8 mouse cellular contexts compared by ENCODE assay signal in the genomic region with DNA sequence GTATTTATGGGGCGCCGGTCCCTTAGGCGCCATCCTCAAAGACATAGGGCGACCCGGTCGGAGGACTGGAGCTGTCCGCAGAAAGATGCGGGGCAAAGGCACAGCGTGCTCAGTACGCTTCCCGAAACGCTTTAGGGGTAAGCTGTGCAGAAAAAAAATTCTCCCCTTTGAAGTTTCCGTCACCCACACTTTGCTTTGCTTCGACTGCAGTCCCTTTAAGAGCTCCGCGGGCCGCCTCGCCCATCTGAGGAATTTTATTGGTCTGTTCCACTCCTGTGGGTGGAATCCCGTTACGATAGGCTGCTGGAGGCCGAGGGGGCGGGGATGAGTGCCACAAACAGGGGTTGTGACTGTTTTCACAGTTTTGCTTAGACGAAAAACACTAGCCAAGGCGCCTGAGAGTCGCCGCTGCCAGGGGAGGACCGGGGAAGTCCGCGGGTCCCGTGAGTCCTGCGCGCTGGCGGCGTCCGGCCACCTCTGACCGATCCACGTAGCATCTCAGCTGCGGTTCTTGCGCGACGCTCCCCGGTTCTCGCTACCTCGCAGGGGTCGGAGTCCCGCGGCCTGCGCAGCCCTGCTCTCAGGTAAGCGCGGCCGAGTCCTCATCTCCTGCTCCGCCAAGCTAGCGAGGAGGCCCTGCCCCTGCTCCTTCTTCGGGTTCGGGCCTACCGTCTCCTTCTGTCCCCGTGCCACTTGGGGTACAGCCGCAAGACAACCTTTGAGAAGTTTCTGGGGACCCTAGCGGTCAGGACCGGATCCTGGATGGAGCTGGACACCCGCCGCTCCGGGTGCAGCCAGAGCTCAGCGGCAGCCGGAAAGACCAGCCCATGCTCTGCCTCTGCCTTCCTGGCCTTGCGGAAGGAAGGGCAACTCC. TPM values are rescaled to one million over a fixed set of nuclear protein-coding genes. Genes with fewer than 3 reads are reported as not detected.
DNase-seq lines count a peak whose midpoint lies in the region; ATAC-seq and TF ChIP-seq lines count a peak whose summit lies in the region.

A gene (plus strand): TSS at position 305 of the 874 bp plus-strand sequence.

- no peak for TF ChIP-seq CTCF in G1E (IDR thresholded peaks at IDR 0.05; ENCODE audit: low read depth, low read length)
- TF ChIP-seq CTCF in forebrain, postnatal 0 days (IDR thresholded peaks at IDR 0.05; ENCODE audit: low read depth) = no peak

- peak; percentile 74 for ATAC-seq in G1E (ENCODE audit: extremely low read depth, insufficient number of reproducible peaks, low FRiP score, poor library complexity, severe bottlenecking)
- peak; percentile 94 for ATAC-seq in forebrain, postnatal 0 days
- ATAC-seq in lung, embryonic 15.5 days (ENCODE audit: borderline replicate concordance, extremely low read depth, low FRiP score, low TSS enrichment) = peak; percentile 85

- H3K36me3 ChIP-seq in G1E (replicated peaks) = peaks cover 47% of the 10 kb centered on the region
- H3K36me3 ChIP-seq in forebrain, postnatal 0 days (ENCODE audit: insufficient read depth) = no peaks in the 10 kb centered on the region
- H3K36me3 ChIP-seq in lung, embryonic 15.5 days = no peaks in the 10 kb centered on the region

- H3K4me2 ChIP-seq in forebrain, postnatal 0 days (ENCODE audit: low read depth) = peak within 1 kb of the TSS; percentile 99
- peak within 1 kb of the TSS; percentile 96 for H3K4me2 ChIP-seq in lung, embryonic 15.5 days

- no peaks in the 10 kb centered on the region for H3K9me3 ChIP-seq in G1E (replicated peaks)
- H3K9me3 ChIP-seq in forebrain, postnatal 0 days (ENCODE audit: low read length) = no peaks in the 10 kb centered on the region
- H3K9me3 ChIP-seq in lung, embryonic 15.5 days = no peaks in the 10 kb centered on the region

- no peaks in the 10 kb centered on the region for H3K27me3 ChIP-seq in G1E (ENCODE audit: insufficient read depth, low read length)
- H3K27me3 ChIP-seq in forebrain, postnatal 0 days (ENCODE audit: insufficient read depth, low read length) = no peaks in the 10 kb centered on the region
- no peaks in the 10 kb centered on the region for H3K27me3 ChIP-seq in lung, embryonic 15.5 days

- peak within 1 kb of the TSS; percentile 85 for H3K27ac ChIP-seq in forebrain, postnatal 0 days (ENCODE audit: low read depth, low read length)
- peak within 1 kb of the TSS; percentile 96 for H3K27ac ChIP-seq in lung, embryonic 15.5 days

- peak; percentile 99 for DNase-seq in G1E (ENCODE audit: low spot score)
- DNase-seq in cerebellum, adult 18-20 months = peak; percentile 93 to 97
- peak; percentile 95 for DNase-seq in forebrain, postnatal 0 days
- peak; percentile 95 for DNase-seq in heart, postnatal 4 days
- DNase-seq in layer of hippocampus, adult 8-10 months (ENCODE audit: low spot score in 2 of 2) = peak; percentile 94
- peak; percentile 92 for DNase-seq in ovary, adult 18-20 months (ENCODE audit: low spot score)
- DNase-seq in thymus, postnatal 0 days (ENCODE audit: low spot score) = peak; percentile 97

- peaks cover 76% of the 10 kb centered on the region for H3K4me1 ChIP-seq in G1E (ENCODE audit: insufficient read depth, low read depth, low read length)
- peaks cover 12% of the 10 kb centered on the region; the same call in 1 of the 2 replicates for H3K4me1 ChIP-seq in forebrain, postnatal 0 days (ENCODE audit: insufficient read depth)
- peaks cover 54% of the 10 kb centered on the region for H3K4me1 ChIP-seq in lung, embryonic 15.5 days

- WGBS in forebrain, postnatal 0 days = under 1% methylated on average over 66 of the region's 66 CpGs
- under 1% methylated on average over 66 of the region's 66 CpGs for WGBS in lung, embryonic 15.5 days

- H3K4me3 ChIP-seq in G1E (ENCODE audit: low read depth, low read length) = peak within 1 kb of the TSS; percentile 97
- peak within 1 kb of the TSS; percentile 93 for H3K4me3 ChIP-seq in forebrain, postnatal 0 days (ENCODE audit: low read depth, low read length)
- H3K4me3 ChIP-seq in lung, embryonic 15.5 days = peak within 1 kb of the TSS; percentile 77

- H3K9ac ChIP-seq in forebrain, postnatal 0 days = peak within 1 kb of the TSS; percentile 77
- H3K9ac ChIP-seq in lung, embryonic 15.5 days = peak within 1 kb of the TSS; percentile 76

RNA-seq across cellular contexts. Expression of the gene that starts here (rescaled TPM):
- total RNA-seq in G1E (2014; fragmentation: Nextera tagmentation) (28.8 and 30.5 TPM in 2 replicates), G1E (2017) (25.9 and 33.6 TPM in 2 replicates)
- polyA plus RNA-seq in G1E (2012) = 70.6 and 76.8 TPM in 2 replicates
- total RNA-seq in forebrain, postnatal 0 days (2014; rRNA removed) = 45.0 and 69.2 TPM in 2 replicates
- 35.0 and 41.4 TPM in 2 replicates for polyA plus RNA-seq in forebrain, postnatal 0 days (2015; fragmentation: Nextera tagmentation; extraction: Ambion mirVana)
- 10 to 100 TPM; 29.7 to 30.8 TPM for total RNA-seq in heart, postnatal 4 days (2021)
- 10 to 100 TPM; 43.9 to 50.8 (median 49.6) TPM for total RNA-seq in layer of hippocampus, adult 8-10 months (2022)
- 68.5 and 75.8 TPM in 2 replicates for polyA plus RNA-seq in lung, embryonic 15.5 days (2015; fragmentation: Nextera tagmentation; extraction: Ambion mirVana)
- 77.0 and 78.8 TPM in 2 replicates for polyA plus RNA-seq in thymus, postnatal 0 days (2015; fragmentation: Nextera tagmentation; extraction: Ambion mirVana)

Comparison
In these comparisons a context has a peak if more than half of its experiments do, and no peak if none do; other contexts are left out.
1. Peak in every context shown above with its lines: DNase-seq, ATAC-seq, H3K4me3 ChIP-seq and H3K27ac ChIP-seq.